Mouse (Mus musculus) brain, embryonic 18.5 days (tissue): ENCODE measurements at regions not wholly inside any gene's neighbourhood (a gene's known extent, or its start where the extent isn't known, plus 50 kb on each side); places are given as distances from the start of the nearest gene placed in this dataset.
A peak's percentile ranks its signal among the peaks of the same experiment; 100 is the strongest.

Source experiments
- DNase-seq: peaks from one replicate; pipeline ENCODE4 v3.0.0-alpha.2; 2012; ENCODE audit warnings: low read depth, low spot score

DNA sequence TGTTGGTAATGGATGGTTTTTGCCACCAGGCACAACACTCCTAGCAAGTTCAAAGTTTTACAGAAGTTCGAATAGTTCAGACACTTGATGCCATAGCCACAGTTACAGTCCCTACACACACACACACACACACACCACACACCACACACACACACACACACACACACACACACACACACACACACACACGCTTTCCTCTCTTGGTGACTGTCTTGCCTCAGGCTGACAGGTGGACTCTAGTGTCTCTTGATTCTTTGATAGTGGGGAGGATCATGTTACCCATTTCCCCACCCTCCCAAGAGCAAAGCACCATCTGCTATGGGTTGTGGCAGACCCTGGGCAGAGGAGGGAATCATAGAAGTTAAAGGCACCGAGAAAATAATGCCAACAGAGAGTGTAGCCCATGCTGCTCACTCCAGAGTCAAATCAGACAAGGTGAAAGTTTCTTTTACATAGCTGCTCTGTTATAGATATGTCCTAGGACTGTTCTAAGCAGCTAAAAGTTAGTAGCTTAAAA, 75.9 kb downstream of the Klhl25 start:
- no peak for DNase-seq

DNA sequence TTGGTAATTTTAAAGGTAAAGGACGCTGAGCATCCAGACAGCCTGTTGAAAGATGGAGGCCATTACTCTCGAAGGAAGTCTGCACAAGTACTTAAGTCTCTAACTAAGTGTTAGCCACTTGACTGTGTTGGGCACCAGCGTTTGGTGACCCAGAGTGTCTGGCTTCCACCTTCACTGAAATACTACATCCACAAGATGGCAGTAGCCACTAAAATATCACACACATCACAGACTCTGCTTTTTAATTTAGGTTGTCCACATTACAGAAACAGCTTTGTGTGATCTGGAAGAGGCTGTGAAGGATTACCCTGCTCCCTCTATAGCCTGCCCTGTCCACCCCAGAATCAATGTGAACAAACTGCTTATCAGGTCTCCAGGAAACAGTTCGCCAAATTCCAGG, 79.4 kb downstream of the Klhl25 start:
- no peak for DNase-seq

DNA sequence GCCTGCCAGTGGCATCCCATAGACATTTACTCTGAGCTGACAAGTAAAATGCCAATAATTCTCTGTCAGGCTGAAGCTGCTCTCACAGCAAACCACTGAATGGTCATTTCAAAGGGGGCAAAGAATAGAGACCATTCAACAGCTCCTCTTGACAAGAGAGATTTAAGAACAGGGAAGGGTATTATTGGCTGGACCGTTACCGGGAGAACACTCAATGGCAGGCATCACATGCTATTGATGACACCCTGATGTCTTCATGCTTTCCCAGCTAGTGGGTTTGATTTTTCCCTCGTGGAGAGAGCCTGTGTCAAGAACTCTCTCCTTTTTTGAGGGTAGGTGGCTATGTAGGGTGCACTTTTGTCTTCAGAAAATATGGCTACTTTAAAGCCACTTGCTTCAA, 95.7 kb downstream of the Klhl25 start:
- DNase-seq, result no peak

DNA sequence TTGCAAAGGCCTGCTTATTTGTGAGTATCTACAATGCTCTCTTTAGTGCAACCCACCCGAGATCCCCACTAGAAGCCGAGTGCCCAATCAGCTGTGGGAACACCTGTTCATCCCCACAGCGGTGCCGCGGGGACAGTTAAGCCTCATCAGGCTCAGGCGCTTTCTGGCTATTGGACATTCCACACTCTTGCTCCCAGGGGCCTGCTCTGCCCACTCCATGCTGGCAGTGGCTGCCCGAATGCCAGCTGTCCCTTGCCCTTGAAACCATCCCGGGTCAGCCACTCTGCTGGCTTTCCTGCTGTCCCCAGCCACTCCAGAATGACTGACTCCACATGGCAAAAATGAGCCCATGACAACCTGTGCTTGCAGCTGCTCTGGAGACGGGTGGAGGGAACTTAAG, 107.6 kb downstream of the Klhl25 start:
- DNase-seq, result no peak

DNA sequence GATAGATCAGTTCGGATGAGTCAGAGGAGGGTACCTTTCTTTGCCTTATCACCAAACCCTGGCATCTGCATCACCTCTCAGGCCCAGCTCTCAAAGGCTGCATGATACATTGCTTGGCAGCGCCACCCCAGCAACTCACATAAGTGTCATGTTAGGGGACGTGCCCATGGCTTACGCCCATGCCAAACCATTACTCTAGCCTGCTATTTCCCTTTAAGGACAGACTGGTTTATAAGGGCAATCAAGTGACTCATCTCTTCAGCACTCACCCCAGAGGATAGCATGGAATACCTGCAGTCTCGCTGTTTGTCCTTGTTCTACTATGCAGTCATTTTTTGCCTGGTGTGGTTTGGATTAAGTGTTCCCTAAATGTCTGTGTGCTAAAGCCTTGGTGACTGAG, 109.3 kb downstream of the Klhl25 start:
- no peak for DNase-seq

DNA sequence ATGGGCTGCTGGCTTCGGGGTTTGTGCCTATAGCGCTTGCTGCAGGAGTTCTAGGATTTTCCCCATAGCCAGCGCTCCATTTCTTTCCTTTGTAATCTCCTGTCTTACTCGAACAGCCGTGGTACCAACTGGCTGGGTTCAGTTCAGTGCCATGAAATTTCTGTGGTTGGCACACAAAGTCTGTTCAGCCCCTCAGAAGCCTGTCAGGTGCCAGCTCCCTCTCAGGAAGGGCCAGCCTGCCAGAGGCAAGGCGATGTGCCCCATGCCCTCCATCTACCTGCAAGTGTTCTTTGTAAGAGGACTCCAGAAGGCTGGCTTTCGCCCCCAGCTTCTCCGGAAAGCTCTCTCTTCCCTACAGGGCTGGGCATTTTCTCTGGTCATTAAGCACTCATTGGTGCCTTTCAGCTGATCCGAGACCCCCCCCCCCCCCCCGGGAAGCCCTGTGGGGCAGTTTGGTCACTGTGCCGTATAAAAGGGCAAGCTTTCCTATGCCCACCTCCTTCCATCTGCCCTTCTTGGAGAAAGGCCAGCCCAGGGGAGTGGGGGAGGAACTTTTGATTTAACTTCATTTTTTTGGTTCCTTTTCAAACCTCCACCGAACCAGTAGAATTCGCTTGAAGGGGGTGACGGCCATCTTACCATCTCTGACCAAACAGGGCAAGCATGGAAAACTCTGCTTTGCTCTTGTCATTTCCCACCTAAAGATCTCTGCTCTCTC, 112.0 kb downstream of the Klhl25 start:
- no peak for DNase-seq

DNA sequence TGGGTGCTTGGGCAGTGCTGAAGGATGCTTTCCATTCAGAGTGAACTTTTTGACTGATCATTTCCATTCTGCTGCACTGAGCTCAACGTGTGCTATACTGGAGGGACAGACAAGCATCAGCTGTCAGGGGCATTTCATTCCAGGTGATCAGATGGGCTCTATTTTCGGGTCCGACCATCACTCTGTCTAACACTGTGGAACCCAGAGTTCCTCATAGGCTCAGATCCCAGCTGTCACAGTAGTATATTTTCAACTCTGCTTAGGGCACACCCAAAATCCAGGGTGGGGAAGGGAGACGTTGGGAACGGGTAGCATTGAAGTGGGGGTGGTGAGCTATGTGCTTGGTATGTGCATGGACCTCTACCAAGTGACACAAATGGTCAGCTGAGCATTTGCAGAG, 120.1 kb downstream of the Klhl25 start:
- DNase-seq, result no peak

DNA sequence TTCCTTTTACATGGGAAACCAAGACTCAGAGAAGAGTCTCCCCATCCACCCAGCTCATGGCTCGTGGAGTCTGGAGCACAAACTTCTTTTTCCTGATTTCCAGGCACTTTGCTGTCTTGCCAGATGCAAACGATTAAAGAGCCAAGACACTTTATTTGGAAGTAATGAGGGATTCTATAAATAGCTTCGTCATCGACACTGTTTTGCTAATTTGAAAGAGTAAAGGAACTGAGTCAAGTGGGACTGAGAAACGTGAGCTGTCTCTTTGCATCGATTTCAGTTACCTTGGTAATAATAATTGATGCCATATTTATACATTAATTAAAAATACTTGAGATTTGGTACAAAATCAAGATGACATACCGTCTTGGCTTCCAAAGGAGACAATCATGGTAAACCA, 122.8 kb downstream of the Klhl25 start:
- DNase-seq, result peak; percentile 16

DNA sequence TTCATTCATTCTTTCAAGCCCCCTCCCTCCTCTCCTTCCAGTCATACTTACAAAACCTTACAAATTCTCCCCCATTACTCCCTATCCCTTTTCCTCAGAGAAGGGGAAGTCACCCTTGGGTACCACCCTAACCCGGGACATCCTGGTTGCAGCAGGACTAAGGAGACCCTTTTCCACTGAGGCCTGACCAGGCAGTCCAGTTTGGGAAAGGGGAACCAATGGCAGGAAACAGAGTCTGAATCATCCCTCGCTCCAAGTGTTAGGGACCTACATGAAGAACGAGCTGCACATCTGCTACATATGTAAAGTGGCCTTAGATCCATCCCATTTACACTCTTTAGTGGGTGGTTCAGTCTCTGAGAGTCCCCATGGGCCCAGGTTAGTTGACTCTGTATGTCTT, 123.6 kb downstream of the Klhl25 start:
- DNase-seq, result no peak

DNA sequence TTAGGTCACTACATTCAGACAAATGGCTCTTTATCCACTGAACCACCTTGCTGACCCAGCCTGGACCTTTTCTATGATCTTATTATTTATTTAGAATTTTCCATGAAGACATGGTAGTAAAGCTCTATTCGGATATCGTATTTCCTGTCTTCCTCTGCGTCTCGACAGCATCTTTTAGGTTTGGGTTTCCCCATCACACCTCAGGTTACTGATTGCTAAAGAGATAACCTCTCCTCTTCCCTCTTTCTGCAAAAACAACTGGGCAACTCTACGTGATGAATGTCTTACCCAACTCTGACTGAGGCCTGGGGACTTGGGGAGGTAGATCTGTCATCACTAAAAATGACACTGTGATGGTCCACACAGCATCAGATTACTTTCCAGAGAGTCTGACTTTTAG, 133.4 kb downstream of the Klhl25 start:
- DNase-seq, result no peak

DNA sequence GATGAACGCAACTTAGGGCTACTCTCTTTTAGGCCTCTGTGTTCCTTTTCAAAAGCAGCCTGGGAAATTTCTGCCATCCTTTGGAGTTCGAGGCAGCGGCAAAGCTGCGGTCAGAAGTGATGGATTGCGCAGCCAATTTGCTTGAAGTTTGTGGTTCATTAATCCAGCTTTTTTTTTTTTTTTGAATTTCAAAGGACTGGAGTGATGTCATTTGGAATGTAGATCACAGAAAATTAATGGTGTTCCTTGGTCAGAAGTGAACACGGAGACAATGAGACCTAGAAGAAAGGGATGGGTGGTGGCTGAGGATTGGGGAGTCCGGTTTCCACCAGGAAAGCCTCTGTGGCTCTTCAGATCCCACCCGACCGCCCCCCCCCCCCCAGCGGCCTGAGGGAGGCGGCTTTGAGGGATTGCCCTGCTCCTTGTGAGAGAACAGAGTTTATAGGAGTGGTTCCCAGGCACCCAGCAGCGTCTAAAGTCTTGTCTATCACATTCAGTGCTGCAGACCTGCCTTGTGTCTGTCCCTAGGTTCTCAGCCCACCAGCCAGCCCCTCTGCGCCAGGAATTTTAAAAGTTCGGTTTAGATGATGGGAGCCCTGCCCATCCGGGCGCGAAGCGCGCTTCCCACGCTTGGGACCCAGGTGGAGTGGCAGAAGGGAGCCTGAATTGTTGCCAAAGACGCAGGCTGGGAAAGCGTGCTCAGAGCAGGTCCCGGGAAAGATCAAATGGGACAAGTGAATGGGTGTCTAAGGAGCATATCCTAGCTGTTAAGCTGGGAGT, 135.1 kb downstream of the Klhl25 start:
- DNase-seq, result no peak

DNA sequence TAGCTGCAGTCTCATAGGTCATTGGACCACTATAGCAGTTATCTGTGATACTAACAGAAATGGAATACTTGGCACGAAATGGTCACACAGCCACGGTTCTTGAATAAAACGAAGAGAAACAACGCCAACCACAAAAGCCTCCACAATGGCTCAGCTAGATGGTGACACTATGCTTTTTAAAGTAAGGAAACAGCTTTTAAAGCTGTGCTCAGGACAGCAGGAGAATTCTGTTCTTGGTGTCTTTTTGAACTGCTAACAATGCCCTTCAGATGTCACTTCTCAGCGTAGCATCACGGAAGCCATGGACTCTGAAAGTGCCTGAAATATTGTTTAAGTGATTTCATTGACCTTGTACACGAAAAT, 135.7 kb downstream of the Klhl25 start:
- no peak for DNase-seq

DNA sequence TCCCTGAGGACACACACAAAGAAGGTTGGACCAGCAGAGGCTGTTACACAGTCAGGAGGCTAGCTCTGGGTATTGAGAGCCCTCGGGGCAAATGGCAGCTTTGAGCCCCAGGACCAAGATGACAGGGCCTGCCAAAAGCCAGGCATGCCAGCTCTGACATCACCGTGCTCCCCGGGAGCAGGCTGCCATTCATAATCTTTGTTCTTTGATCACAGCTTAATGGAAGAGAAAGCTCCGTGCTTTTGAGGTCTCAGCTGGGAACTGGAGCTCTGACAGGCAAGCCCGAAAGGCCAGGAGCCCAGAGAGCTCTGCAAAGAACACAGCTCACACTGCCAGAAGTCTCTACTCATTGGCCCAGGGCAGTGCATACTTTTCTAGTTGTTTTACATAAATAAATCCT, 150.7 kb downstream of the Klhl25 start:
- no peak for DNase-seq

DNA sequence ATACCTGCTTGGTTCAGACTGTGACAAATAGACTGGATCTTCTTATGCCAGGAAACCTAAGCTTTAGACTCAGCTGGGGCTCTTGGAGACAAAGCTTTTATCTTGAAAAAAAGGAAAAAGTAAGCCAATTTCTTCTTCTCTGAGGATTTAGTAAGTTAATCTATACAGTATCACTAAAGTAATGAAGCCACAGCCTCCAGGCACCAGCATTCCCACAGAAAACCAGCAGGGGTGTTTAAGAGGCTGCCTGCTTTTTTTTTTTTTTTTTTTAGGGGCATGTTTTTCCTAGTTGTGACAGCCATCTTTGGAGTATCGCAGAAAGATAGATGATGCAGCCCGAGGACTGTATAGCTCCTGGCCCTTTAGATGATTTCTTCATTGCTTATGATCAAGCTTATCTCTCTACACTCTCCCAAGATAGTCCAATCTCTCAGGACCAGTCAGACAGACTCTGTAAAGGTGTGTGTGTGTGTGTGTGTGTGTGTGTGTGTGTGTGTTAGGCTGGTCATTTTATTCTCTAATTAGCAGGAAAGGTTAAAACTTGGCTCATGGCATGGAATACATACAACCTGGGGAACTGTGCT, 151.3 kb downstream of the Klhl25 start:
- no peak for DNase-seq

DNA sequence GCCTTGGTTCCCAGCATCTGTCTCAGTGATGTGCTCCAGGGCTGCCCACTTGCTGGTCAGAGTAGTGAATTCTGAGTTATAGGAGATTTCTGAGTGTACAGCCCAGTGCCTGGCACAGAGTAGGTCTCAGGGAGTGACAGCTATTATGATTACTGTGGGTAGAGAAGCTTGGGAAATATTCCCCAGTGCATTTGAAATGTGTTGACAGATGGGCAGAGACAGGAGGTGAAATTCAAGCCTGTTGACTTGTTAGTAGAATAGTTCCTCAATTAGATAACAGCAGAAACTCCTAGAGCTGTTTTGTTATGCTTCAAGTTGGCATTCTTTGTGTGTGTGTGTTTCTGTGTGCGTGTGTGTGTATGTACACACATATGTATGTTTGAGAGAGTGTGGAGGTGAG, 152.9 kb downstream of the Klhl25 start:
- DNase-seq, result no peak

DNA sequence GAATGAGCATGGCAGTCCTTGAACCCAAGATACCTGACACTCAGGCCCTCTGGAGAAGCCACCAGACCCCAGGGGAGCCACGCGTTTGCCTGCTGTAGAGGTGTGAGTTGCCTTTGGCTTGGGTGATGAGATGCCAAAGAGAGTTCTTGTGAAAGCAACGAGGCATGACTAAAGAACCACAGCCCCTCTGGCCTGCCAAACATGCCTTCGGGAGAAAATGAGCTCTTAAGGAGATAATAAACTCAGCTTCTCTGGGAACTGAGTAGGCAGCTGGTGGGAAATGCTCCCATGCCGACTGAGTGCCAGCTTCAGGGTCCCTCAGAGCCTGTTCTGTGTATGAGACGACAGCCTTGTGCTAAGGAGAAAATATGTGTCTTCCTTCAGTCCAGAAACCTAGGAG, 160.1 kb downstream of the Klhl25 start:
- DNase-seq, result no peak

DNA sequence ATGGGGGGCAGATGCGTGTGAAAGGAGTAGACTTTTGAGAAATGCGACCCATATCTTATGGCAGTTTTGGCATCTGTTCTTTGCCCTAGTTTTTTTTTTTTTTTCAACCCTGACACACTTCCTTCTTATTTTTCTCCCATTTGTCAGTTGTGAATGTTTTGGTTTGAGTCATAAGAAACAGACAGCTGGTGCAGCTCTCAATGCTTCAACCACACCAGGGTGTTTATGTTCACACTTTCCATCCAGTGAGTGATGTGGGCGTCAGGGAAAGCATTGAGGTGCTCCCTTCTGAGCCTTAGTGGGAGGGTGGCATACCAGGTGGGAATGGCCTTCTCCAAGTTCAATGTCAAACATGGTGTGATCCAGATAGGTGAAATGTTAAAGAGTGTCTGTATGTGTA, 181.9 kb upstream of the Agbl1 start:
- no peak for DNase-seq

DNA sequence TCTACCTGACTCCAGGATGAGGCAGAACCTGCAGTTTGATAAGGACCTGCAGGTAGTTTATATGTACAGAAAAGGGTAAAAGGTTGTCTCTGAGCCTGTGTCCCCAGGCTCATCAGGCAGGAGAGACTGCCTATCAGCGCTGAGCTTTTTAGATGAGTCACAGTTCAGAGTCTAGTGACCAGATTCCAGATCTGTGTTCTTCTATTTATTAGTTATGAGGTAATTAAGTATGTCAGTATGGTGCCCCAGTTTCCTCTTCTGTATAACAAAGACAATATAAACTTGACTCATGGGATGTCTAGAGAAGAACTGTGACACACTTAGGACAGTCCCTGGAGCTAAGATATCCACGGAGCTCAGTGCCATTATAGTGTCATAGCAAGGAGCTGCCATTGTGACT, 180.3 kb upstream of the Agbl1 start:
- no peak for DNase-seq

DNA sequence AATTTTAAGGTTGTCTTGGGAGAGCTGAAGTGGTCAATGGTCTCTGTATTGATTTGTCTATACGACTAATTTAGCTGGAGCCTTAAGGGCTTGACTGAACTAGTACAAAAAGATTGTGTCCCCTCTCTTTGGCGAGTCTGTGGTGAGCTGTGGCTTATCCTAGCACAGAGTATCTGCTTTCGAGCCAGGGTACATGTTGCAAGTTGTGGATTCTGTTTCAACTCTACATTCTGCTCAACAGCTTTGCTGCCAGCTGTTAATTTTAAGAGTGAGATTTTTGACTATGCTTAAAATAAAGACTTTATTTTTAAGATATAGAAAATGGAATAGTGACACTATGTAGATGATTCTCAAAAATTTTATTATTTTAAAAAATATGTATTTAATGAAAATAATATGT, 175.8 kb upstream of the Agbl1 start:
- DNase-seq, result peak; percentile 42

DNA sequence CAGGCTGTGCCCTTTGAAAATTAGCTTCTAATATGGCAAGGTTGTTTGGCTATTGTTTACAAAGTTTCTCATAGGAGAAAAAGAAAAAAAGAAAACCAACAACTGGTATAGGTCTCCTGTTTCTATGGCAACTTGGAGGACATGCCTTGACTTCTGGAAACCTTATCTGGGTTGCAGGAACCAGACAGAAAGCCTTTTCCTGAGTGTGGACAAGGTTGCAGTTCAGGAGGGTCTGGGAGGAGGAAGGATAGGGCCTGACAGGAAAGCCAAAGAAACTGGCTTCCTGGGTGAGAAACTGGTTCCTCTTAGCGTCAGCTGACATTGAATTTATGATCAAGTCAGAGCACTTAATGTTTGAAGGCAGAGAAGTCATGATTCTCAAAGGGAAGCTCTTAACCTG, 130.5 kb upstream of the Agbl1 start:
- DNase-seq, result no peak

DNA sequence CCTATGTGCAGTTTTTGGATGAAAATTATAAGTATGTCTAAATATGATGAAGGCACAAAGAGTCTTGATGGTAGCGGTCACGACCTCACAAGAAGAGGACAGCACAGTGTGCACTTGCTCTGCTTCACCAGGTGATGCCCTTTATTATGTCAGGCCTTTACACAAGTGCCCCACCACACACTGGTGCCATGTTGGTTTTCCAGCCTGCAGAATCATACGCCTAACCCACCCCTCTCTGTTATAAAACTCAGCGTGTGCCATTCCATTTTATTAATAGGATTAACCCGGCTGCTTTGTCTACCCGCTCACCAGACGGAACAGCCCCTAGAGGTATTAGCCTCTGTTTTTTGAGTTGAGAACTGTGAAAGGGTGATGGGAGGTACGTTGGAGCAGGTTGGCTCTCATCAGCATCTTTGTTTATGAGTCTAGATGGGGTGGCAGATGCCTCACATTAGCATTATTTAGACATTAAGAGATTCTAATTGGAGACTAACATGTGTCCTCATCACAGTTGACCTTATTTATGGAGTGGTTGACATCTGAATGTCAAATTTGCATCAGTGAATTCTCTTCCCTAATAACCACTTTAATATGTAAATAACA, 108.3 kb upstream of the Agbl1 start:
- no peak for DNase-seq

DNA sequence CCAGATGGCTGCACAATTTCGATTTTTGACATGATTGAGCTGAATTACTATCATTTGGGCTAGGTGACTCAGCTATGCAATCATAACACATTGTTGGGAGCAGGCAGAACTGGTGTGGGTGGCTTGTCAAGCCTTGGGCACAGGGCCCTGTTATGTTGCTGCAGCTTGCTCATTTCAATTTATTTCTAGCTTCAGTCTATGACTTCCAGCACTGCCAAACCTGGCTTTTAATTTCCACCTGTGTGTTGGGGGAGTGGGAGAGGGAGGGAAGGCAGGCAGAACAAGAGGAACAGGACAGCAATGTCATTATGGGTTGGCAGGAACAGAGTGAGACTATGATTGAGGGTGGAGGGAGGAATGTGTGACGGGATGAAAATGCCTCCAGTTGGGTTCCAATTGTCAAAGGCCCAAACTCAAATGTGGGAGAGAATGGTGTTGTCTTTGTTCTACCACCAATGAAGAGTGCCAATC, 102.0 kb upstream of the Agbl1 start:
- no peak for DNase-seq
